8 mouse cellular contexts compared by ENCODE assay signal in genomic region chr10:80843931-80844547, GRCm38 (mm10). TPM values are rescaled to one million over a fixed set of nuclear protein-coding genes. Genes with fewer than 3 reads are reported as not detected.
DNase-seq lines count a peak whose midpoint lies in the region; ATAC-seq lines count a peak whose summit lies in the region.
"Had no signal": no experiment of that assay in that cellular context is flagged by ENCODE, and none has a peak within 500 bp of the region (broad histone marks: within the 10 kb centered on the region; RNA-seq: fewer than 3 reads in every experiment).

Gene Lingo3, minus strand, starts transcription at chr10:80844039.

- no peaks in the 10 kb centered on the region for H3K36me3 ChIP-seq in neural tube, embryonic 11.5 days (ENCODE audit: control insufficient read depth, insufficient read depth, low read length)
- no peaks in the 10 kb centered on the region for H3K36me3 ChIP-seq in heart, embryonic 15.5 days

- peak within 1 kb of the TSS; percentile 53 for H3K4me2 ChIP-seq in neural tube, embryonic 11.5 days (ENCODE audit: low read depth)
- H3K4me2 ChIP-seq in heart, embryonic 15.5 days: peak within 1 kb of the TSS; percentile 85

- peaks cover 35% of the 10 kb centered on the region for H3K27me3 ChIP-seq in neural tube, embryonic 11.5 days (ENCODE audit: control insufficient read depth, insufficient read depth, low read length)
- peaks cover 50% of the 10 kb centered on the region for H3K27me3 ChIP-seq in heart, embryonic 15.5 days

- H3K4me3 ChIP-seq in neural tube, embryonic 11.5 days (ENCODE audit: low read depth, low read length): peak within 1 kb of the TSS; percentile 36
- peak within 1 kb of the TSS; percentile 50 for H3K4me3 ChIP-seq in heart, embryonic 15.5 days

- WGBS in neural tube, embryonic 11.5 days: 3% methylated on average over 49 of the region's 51 CpGs
- WGBS in heart, embryonic 15.5 days: 5% methylated on average over 51 of the region's 51 CpGs

- no peaks in the 10 kb centered on the region for H3K9me3 ChIP-seq in neural tube, embryonic 11.5 days (ENCODE audit: control insufficient read depth, low read length)
- H3K9me3 ChIP-seq in heart, embryonic 15.5 days (replicated peaks): no peaks in the 10 kb centered on the region

- intact Hi-C loops in left cerebral cortex, postnatal 36 days (cut with DNase I): no loop called here

- H3K27ac ChIP-seq in neural tube, embryonic 11.5 days (ENCODE audit: low read depth, low read length): no peak within 1 kb of the TSS
- no peak within 1 kb of the TSS for H3K27ac ChIP-seq in heart, embryonic 15.5 days

- no peak for ATAC-seq in neural tube, embryonic 11.5 days (ENCODE audit: insufficient read depth, low FRiP score, low TSS enrichment)
- ATAC-seq in heart, embryonic 15.5 days (replicated peaks; ENCODE audit: insufficient number of reproducible peaks, insufficient read depth, low FRiP score, low read depth): no peak

- DNase-seq in neural tube, embryonic 11.5 days (ENCODE audit: low spot score): peak; percentile 52
- DNase-seq in neural tube, embryonic 10.5 days (ENCODE audit: extremely low spot score, low spot score): no peak
- DNase-seq in cerebellum, postnatal 25 days: peak; percentile 88 to 92
- peak; percentile 55 to 78 for DNase-seq in left cerebral cortex, postnatal 36 days (ENCODE audit: low spot score in 2 of 2)
- peak; percentile 60 for DNase-seq in retina, adult 2 months (ENCODE audit: low read depth, low spot score)
- DNase-seq in natural killer cell, adult 2 months (ENCODE audit: low spot score in 2 of 2): no peak

- no peaks in the 10 kb centered on the region; the same call in 1 of the 2 replicates for H3K4me1 ChIP-seq in neural tube, embryonic 11.5 days (ENCODE audit: control insufficient read depth, insufficient read depth, low read length)
- H3K4me1 ChIP-seq in heart, embryonic 15.5 days (replicated peaks): peaks cover 31% of the 10 kb centered on the region

- H3K9ac ChIP-seq in neural tube, embryonic 11.5 days (ENCODE audit: low read length): peak within 1 kb of the TSS; percentile 43
- H3K9ac ChIP-seq in heart, embryonic 15.5 days: peak within 1 kb of the TSS; percentile 41; the same call in 1 of the 2 replicates

RNA-seq across cellular contexts. Expression of gene Lingo3, which starts in this region (rescaled TPM):
- polyA plus RNA-seq in neural tube, embryonic 11.5 days (2014; fragmentation: Nextera tagmentation; extraction: Ambion mirVana): 0.40 and 0.66 TPM in 2 replicates
- polyA plus RNA-seq in heart, embryonic 15.5 days (2015; fragmentation: Nextera tagmentation; extraction: Ambion mirVana): 0.29 and 0.43 TPM in 2 replicates
- 10 to 100 TPM; 38.5 to 46.7 TPM for total RNA-seq in left cerebral cortex, postnatal 36 days (2021)
- total RNA-seq: neutrophil, adult 5-6 weeks had no signal

Comparison
In these comparisons a context has a peak if more than half of its experiments do, and no peak if none do; other contexts are left out.
1. Peak in DNase-seq, H3K4me3 ChIP-seq, H3K9ac ChIP-seq and H3K4me2 ChIP-seq in neural tube, embryonic 11.5 days; RNA of the gene not detected or under 1 TPM.
2. DNase-seq: peak in cerebellum, postnatal 25 days (2 of 2), left cerebral cortex, postnatal 36 days (2 of 2) and retina, adult 2 months (single experiment); none in neural tube, embryonic 10.5 days (single experiment) and natural killer cell, adult 2 months (0 of 2).